Mouse (Mus musculus) lung, postnatal 0 days (tissue): ENCODE results near the gene Cabcoco1.
A peak's percentile ranks its signal among the peaks of the same experiment; 100 is the strongest.

Experiments
- CTCF ChIP-seq: IDR thresholded peaks from 2 replicates; pipeline ENCODE4 v1.5.1; 2016; ENCODE audit warnings: antibody characterized with exemption, mild to moderate bottlenecking
- EP300 ChIP-seq: IDR thresholded peaks from 2 replicates; pipeline ENCODE4 v1.6.1; 2016; ENCODE audit warnings: antibody characterized with exemption, mild to moderate bottlenecking, control low read depth

DNA sequence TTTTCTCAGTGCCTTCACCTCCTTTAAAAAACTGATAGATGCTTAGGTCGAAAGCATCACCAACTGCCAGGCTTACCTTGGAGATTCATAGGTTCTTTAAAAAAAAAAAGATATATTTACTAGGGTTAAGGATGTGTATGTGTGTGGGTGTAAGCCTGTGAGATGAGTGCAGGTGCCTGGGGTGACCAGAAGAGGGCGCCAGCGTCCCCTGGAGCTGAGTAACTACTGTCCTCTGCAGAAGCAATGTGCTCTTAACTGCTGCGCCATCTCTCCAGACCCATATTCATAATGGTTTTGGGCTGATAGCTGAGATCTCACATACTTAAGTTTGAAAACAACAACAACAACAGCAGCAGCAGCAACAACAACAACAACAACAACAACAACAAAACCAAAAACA is 35.5 kb downstream of the Cabcoco1 start:
- TF ChIP-seq CTCF (peak; percentile 25), EP300 (no peak)
